Mouse (Mus musculus) midbrain, embryonic 14.5 days (tissue): ENCODE results near the gene Tnni3k. TPM values are rescaled to one million over a fixed set of nuclear protein-coding genes. Genes with fewer than 3 reads are reported as not detected.

Experiments
- ATAC-seq: fragments of 200-750 bp; cut with Nextera tagmentation; 2 replicates; pipeline ENCODE4 v1.8.0; 2017; ENCODE audit warnings: moderate number of reproducible peaks, moderate library complexity; ENCODE audit not compliant: low FRiP score, low TSS enrichment
- DNase-seq: peaks from one replicate; pipeline ENCODE4 v3.0.0-alpha.2; 2015
- H3K27ac ChIP-seq: fragments of 300-500 bp; sonication (generic); replicated peaks from 2 replicates; pipeline ENCODE4 v1.5.1; 2014; ENCODE audit warnings: mild to moderate bottlenecking, low read depth, low read length, moderate library complexity
- H3K27me3 ChIP-seq: fragments of 300-500 bp; sonication (generic); 2 replicates; pipeline ENCODE4 v1.6.1; 2014; ENCODE audit warnings: low read length, control low read depth, mixed read lengths; ENCODE audit not compliant: control insufficient read depth, insufficient read depth
- H3K36me3 ChIP-seq: fragments of 300-500 bp; sonication (generic); 2 replicates; pipeline ENCODE4 v1.6.1; 2014; ENCODE audit warnings: low read length, control low read depth; ENCODE audit not compliant: control insufficient read depth, insufficient read depth
- H3K4me1 ChIP-seq: fragments of 300-500 bp; sonication (generic); 2 replicates; pipeline ENCODE4 v1.6.1; 2014; ENCODE audit warnings: mild to moderate bottlenecking, antibody characterized with exemption, low read length, control low read depth; ENCODE audit not compliant: control insufficient read depth, insufficient read depth
- H3K4me2 ChIP-seq: fragments of 300-500 bp; sonication (generic); 2 replicates; pipeline ENCODE4 v1.6.1; 2014; ENCODE audit warnings: mild to moderate bottlenecking, low read length, moderate library complexity
- H3K4me3 ChIP-seq: fragments of 300-500 bp; sonication (generic); replicated peaks from 2 replicates; pipeline ENCODE4 v1.5.1; 2014; ENCODE audit warnings: low read depth, low read length
- H3K9ac ChIP-seq: fragments of 300-500 bp; sonication (generic); replicated peaks from 2 replicates; pipeline ENCODE4 v1.6.1; 2014; ENCODE audit warnings: mild to moderate bottlenecking, low read length, moderate library complexity
- H3K9me3 ChIP-seq: fragments of 300-500 bp; sonication (generic); 2 replicates; pipeline ENCODE4 v1.6.1; 2016; ENCODE audit warnings: low read length, control low read depth, mixed read lengths; ENCODE audit not compliant: control insufficient read depth
- WGBS: fragments of 180-500 bp; shearing (Covaris S2); extraction: QIAGEN DNeasy Blood & Tissue Kit; methylation state at CpG from one replicate; pipeline ENCODE4 v1.1.7; 2014; 5-methylcytosine and 5-hydroxymethylcytosine counted together
- polyA plus RNA-seq: library from polyadenylated mRNA; unstranded; fragments of >200 nt; fragmentation: Nextera tagmentation; extraction: Ambion mirVana; gene quantifications from 2 replicates; pipeline ENCODE4 v1.2.1, GENCODE M21; 2014

The Tnni3k gene
- polyA plus RNA-seq, 1 experiment from 2014 or later = not detected

DNA sequence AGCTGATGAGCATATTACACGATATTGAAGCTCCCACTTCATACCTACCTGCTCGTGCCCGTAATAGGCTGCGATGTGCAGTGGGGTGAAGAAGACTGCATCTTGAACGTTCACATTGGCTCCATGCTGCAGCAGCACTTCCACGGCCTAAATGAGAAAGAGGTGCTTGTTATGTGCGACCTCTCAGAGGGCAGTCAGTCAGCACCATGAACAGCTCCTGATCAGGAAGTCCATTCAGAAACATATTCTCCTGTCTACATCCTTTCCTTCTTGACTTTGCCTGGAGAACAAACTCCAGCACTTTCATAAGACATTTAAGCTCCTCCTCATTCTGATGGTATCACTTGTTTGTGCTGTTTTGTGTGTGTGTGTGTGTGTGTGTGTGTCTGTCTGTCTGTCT is 76.1 kb downstream of the Tnni3k start:
- Histone ChIP-seq H3K4me1 (no peaks in the 10 kb centered on the region), H3K9ac (no peak overlapping the region), H3K27me3 (no peaks in the 10 kb centered on the region), H3K4me3 (no peak overlapping the region), H3K4me2 (no peak overlapping the region), H3K27ac (no peak overlapping the region), H3K36me3 (no peaks in the 10 kb centered on the region), H3K9me3 (no peaks in the 10 kb centered on the region)
- no peak for ATAC-seq
- 87% methylated on average over 7 of the region's 7 CpGs for WGBS
- no peak for DNase-seq

DNA sequence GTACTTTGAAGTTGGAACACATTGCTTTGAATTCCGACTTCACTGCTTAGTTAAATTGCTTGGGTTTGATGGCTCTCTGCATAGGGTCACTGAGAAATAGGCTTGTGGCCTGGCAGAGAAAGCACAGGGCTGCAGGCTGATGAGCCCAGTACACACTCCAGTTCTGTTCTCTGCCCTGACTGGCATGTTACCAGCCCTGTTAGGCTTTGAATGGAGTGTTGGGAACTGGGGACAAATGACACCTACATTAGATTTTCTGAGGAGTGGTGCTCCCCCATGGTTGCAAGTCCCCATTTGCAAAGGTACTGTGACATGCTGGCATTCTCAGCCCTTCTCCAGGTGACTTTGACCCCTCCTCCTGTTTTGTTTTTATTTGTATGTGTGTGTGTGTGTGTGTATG is 83.6 kb downstream of the Tnni3k start:
- H3K9me3 ChIP-seq = no peaks in the 10 kb centered on the region
- H3K4me2 ChIP-seq = no peak overlapping the region
- no peak overlapping the region for H3K27ac ChIP-seq
- H3K4me3 ChIP-seq = no peak overlapping the region
- H3K4me1 ChIP-seq = no peaks in the 10 kb centered on the region
- ATAC-seq (no peak), DNase-seq (no peak)
- 88% methylated on average over 1 of the region's 1 CpGs for WGBS
- no peak overlapping the region for H3K9ac ChIP-seq
- no peaks in the 10 kb centered on the region for H3K36me3 ChIP-seq
- no peaks in the 10 kb centered on the region for H3K27me3 ChIP-seq

DNA sequence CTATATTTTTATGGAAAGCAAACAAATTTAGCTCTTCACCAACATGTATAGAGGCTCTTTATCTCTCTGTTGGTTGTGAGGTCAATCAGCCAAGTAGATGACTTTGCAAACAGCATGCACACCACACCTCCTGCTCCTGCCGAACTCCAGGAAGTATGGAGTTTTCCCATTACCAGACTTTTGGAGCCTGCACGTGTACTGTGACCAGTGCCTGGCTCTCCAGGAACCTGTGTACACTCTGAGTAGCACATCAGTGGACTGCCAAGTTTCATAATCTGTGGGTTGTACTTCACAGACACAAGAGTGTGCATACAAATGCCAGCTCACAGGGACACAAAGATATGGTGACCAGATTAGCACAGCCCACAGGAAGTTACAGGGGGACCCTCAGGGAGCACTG is 84.2 kb downstream of the Tnni3k start:
- Histone ChIP-seq H3K27me3 (no peaks in the 10 kb centered on the region), H3K4me1 (no peaks in the 10 kb centered on the region), H3K9me3 (no peaks in the 10 kb centered on the region), H3K36me3 (no peaks in the 10 kb centered on the region), H3K4me2 (no peak overlapping the region), H3K9ac (no peak overlapping the region), H3K27ac (no peak overlapping the region), H3K4me3 (no peak overlapping the region)
- no peak for DNase-seq
- no peak for ATAC-seq
- WGBS = 91% methylated on average over 2 of the region's 2 CpGs

DNA sequence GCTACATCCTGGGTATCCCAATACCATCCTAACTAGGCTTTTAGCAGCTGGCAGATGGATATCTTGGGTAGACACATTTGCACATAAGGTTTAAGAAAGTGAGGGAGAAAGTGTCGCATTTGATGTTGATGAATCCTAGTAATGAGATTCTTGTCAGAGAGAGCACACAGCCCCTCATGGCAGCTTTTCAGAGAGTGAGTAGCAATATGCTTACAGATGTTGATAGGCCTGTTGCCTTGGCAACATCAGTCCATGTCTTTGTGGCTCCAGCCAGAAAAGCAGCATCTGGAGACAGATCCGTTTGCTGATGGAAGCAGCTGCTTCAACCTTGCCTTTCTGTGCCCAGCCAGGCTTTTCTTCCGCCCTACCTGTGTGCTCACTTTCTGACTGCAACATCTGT is 93.9 kb downstream of the Tnni3k start:
- Histone ChIP-seq H3K4me2 (no peak overlapping the region), H3K9ac (no peak overlapping the region), H3K4me1 (no peaks in the 10 kb centered on the region), H3K27ac (peak overlapping the region; percentile 68), H3K4me3 (no peak overlapping the region), H3K27me3 (no peaks in the 10 kb centered on the region), H3K9me3 (no peaks in the 10 kb centered on the region), H3K36me3 (no peaks in the 10 kb centered on the region)
- ATAC-seq (peak; percentile 55; the same call in 1 of the 2 replicates), DNase-seq (peak; percentile 77)
- 51% methylated on average over 3 of the region's 3 CpGs for WGBS

DNA sequence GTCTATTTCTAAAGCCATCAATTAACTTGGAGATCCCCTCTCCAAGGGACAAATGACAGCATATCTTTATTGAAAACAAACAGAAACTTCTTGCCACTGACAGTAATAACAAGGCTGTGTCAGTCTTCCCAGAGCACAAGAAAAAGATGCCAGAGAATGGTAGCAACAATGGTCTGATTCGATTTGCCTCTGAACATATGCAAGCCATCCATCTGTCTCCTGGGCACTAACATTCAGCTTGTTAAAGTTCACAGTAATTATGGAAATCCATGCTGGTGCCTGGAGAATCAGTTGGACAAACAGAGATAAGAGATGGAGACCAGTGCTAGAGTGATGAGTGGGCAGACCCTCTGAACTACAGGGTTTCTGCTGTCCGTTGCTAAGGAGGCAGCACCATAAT is 102.1 kb downstream of the Tnni3k start:
- DNase-seq (no peak), ATAC-seq (no peak)
- Histone ChIP-seq H3K36me3 (no peaks in the 10 kb centered on the region), H3K4me1 (no peaks in the 10 kb centered on the region), H3K27me3 (no peaks in the 10 kb centered on the region), H3K9ac (no peak overlapping the region), H3K4me2 (no peak overlapping the region), H3K4me3 (no peak overlapping the region), H3K27ac (no peak overlapping the region), H3K9me3 (no peaks in the 10 kb centered on the region)
- WGBS = 61% methylated on average over 2 of the region's 2 CpGs

DNA sequence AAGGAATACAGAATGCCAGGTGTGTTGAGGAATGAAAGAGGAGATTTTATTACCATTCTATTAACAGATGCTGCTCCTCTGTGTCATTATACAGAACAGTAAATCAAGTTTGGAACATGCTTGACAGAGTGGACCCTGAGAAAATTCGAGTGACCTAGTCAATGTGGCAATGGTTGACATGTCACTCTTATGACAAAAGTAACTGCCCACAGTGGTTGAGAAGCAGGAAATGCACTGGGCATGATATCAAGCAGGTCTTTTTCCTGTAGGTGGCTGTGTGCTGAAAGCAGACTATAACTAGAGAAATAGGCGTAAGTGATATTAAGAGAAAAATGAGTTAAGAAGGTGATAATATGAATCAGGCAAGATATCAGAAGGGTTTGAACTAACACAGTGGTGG is 105.7 kb downstream of the Tnni3k start:
- no peaks in the 10 kb centered on the region for H3K4me1 ChIP-seq
- no peak overlapping the region for H3K9ac ChIP-seq
- DNase-seq (no peak), ATAC-seq (no peak)
- WGBS = 81% methylated on average over 2 of the region's 2 CpGs
- H3K4me2 ChIP-seq = no peak overlapping the region
- H3K9me3 ChIP-seq = no peaks in the 10 kb centered on the region
- H3K36me3 ChIP-seq = no peaks in the 10 kb centered on the region
- H3K4me3 ChIP-seq = no peak overlapping the region
- no peaks in the 10 kb centered on the region for H3K27me3 ChIP-seq
- H3K27ac ChIP-seq = no peak overlapping the region

DNA sequence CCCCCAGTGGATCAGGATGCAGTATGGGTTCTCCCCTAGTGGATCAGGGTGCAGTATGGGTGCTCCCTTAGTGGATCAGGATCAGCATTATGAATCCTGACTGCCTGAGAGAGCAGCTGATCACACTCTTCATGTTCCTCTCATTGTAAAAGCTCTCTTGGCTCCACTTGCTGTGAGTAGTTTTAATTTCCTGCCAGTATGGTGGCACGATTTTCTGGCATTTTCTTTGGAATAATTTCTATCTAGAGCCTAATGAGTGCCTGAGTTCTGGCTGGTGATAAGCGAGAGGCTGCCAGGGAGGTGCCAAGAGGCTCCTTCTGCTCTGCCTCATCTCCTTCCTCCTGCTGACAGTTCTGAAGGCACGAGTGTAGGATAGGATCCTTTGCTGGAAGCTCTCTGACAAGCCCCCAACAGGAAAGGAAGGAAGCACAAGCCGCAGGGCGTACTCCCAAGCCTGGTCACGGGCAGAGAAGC is 109.5 kb downstream of the Tnni3k start:
- no peaks in the 10 kb centered on the region for H3K4me1 ChIP-seq
- no peaks in the 10 kb centered on the region for H3K36me3 ChIP-seq
- H3K27ac ChIP-seq = no peak overlapping the region
- no peak for DNase-seq
- WGBS = 71% methylated on average over 6 of the region's 6 CpGs
- H3K4me2 ChIP-seq = no peak overlapping the region
- H3K9ac ChIP-seq = no peak overlapping the region
- H3K4me3 ChIP-seq = no peak overlapping the region
- no peaks in the 10 kb centered on the region for H3K9me3 ChIP-seq
- no peaks in the 10 kb centered on the region for H3K27me3 ChIP-seq
- ATAC-seq = no peak

DNA sequence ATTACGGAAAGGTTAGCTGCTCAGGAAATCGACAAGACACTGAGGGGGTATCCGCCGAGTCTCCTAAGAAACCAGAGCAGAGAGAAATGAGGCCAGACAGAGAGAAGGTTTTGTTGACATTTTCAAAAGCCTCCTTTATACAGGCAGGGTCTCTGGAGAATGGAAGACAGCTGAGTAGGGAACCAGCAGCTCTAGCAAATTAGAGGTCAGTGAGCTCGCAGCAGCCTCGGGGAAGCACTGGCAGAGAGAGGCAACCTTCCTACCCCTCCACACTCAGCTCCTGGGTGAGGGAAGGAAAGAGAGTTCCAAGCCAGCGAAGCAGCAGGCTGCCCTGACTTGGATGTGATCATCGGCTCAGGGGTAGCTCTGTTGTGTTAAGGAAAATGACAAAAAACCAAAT is 127.5 kb downstream of the Tnni3k start:
- DNase-seq = peak; percentile 58
- Histone ChIP-seq H3K27ac (peak overlapping the region; percentile 32; the same call in 1 of the 2 replicates), H3K4me1 (peaks cover 10% of the 10 kb centered on the region; the same call in 1 of the 2 replicates), H3K9ac (no peak overlapping the region), H3K4me2 (peak overlapping the region; percentile 3; the same call in 1 of the 2 replicates), H3K36me3 (no peaks in the 10 kb centered on the region), H3K4me3 (no peak overlapping the region), H3K9me3 (no peaks in the 10 kb centered on the region), H3K27me3 (no peaks in the 10 kb centered on the region)
- ATAC-seq = no peak
- WGBS = 42% methylated on average over 8 of the region's 8 CpGs

DNA sequence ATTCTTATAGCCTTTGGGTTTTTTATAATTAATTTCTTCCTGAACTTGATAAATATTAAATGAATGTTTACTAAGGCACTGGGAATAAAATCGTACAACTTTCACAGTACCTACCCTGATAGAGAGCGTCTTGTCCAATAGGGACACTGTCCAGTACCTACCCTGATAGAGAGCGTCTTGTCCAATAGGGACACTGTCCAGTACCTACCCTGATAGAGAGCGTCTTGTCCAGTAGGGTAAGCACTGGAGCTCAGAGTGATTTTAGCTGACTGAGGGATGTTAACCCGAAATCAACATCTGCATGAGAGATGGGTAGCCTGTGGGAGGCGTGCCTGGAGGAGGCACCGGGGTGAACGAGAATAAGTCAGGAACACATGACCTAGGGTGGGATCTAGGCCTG is 130.3 kb downstream of the Tnni3k start:
- H3K27me3 ChIP-seq = no peaks in the 10 kb centered on the region
- 91% methylated on average over 8 of the region's 8 CpGs for WGBS
- no peaks in the 10 kb centered on the region for H3K9me3 ChIP-seq
- no peak overlapping the region for H3K9ac ChIP-seq
- H3K27ac ChIP-seq = no peak overlapping the region
- H3K4me1 ChIP-seq = peaks cover 10% of the 10 kb centered on the region; the same call in 1 of the 2 replicates
- H3K36me3 ChIP-seq = no peaks in the 10 kb centered on the region
- H3K4me3 ChIP-seq = no peak overlapping the region
- DNase-seq = no peak
- H3K4me2 ChIP-seq = no peak overlapping the region
- ATAC-seq = no peak
